Mouse (Mus musculus) kidney, adult 9 months (tissue): ENCODE measurements around the gene Npc2.

Experiments
- DNase-seq: peaks from one replicate; pipeline ENCODE4 v3.0.0; 2022

The Npc2 gene

DNA sequence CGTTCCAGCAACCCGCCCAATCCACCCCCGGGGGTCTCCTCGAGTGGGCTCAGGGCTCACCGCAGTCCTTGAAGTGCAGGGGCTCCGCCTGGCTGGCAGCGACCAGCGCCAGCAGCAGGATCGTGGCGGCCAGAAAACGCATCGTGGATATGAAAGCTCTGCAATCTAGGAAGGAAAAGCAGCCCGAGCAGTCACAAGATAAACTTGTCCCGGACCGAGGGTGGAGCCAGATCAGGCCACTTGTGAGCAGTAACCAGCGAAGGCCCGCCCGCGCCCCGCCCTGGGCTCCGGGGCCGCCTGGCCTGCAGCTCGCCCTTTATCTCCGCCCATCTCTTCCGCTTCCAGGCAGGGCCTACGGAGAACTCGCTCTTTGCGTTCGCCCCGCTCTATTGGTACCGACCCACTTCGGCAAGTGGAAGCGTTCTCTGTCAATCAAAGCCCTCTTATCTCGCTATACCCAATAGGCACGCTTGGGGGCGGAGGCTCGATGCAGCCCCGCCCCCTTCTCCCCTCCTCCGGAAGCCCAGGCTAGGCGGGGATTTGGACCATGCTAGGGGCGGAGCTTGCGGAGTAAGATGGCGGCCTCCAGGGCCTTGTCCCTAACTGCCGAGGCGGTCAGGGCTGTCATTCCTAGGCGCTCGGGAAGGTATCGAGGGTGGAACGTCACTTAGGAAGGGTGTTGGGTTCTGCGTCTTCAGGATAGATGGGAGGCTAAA is at the start of gene Npc2, which contains the start of gene Isca2:
Npc2 (minus strand) TSS at position 427 of the 716 bp plus-strand sequence.
Isca2 (plus strand) TSS at position 526 of the 716 bp plus-strand sequence.
- peak; percentile 99 for DNase-seq

DNA sequence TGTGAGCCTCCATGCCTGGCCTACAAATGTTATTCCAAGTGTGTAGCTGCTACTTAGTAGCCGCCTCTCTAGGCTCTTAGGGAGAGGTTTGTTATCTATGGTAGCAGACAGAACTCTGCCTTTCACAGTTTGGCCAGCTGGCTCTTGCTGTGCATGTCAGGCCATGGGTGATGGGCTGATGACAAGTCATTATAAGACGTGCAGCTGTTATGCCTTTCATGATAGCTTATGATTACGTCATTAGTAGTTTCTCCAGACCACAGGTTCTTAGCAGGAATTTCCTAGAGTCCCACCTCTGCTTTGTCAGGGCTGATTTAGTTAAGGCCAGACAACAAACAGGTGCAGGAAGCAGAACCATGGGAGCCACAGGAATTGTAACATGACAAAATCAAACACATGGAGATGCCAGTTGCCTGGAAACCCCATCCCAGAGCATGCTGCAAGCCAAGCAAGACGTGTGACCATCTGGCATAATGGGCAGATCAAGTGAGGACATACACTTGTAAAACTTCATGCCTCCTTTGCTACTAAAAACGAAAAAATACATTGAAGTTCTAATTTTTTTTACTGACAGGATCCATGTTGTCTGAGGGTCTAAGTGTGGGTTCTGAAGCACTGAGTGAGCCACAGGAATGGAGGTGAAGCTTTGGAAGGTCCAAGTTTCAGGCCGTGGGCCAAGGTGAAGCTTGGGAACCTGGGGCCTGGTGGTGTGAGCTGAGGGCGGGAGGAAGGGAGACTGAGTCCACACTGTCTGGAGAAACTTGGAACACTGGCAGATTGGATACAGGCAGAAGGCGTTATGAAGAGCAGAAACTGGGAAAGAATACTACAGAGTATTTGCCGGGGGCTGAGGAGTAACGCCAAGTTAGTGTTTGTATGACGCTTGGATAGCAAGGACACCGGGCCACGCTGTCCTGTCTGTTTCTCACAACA is 46.5 kb upstream of the Npc2 start:
- no peak for DNase-seq

DNA sequence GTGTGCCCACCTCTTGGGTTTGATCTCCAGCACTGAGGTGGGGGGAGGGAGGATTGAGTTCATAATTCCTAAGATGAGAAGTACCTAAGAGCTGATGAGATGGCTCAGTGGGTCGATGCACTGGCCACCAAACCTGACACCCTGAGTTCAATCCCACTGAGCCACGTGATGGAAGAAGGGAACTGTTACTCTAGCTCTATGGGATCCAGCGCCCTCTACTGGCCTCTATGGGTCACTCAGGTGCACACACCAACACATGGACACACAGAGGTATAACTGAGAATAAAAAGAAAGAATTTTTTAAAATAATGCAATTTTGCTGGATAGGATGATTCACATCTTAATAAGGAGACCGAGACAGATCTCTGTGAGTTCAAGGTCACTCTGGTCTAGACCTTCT is 45.5 kb upstream of the Npc2 start:
- DNase-seq, result no peak

DNA sequence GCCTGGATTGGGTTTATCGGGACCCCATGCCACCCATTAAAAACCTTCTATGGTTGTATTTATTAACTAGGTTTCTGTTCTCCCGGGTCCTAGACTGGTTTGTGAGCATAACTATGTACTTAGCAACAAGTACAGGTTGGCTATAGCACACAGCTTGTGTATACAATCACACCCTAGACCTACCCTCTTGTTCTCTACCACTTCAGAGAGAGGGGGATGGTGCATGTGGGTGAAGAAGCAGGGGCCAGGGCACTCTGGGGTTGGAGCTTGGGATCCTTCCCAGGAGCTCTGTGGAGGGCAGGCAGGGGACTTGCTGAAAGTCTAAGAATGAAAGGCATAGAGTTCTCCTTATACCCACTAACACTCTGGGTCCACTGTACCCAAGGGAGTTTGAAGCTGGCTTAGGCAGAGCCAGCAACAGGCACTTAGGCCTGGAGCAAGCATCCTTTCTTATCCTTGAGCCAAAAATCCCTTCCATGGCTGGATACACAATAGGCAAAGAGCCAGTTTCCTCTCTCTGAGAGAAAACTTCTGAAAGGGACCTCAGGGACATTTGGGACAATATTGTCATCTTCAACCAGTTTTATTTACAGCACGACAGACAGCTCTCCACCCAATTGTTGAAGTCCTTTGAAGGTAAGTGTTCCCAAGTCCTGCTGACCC is 41.8 kb upstream of the Npc2 start:
- DNase-seq, result no peak

- DNase-seq, result no peak
Measured at GRCm38 (mm10) chr12:84813773-84814172, 40.8 kb upstream of the Npc2 start.

DNA sequence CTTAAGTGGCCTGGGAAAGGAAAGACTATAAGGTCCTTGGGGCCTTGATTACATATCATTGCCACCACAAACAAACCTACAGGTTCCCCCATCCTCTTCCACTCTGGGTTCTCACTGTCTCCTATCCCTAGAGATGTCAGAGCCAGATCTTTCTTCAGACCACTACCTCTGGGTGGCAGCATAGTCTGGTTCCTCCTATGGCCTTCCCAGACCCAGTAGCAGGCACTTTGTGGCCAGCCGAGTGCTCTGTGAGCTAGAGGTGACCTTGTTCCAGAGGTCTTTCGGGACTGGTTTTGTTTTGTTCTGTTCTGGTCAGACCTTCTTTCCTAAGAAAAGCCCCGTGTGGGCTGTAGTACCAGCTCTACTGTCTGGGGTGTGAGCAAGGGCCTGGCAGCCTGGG is 39.1 kb upstream of the Npc2 start:
- DNase-seq, result peak; percentile 35

DNA sequence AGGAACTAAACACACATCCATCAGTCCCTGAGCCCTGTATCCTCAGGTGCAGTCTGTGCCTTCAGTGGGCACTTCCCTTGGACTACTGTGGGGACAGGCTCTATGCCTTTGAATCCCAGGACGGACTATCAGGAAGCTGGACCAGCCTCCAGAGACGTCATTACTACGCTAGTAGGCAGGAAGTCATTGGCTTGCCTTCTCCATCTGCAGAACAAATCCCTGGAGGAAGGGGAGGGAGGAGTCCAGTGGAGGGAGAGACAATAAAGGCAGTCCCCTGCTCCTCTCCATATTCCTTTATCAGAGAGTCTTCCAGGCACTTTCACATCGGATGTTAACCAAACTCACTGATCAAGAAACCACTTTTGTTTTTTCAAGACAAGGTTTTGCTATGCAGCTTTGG is 38.6 kb upstream of the Npc2 start:
- peak; percentile 17 for DNase-seq

GRCm38 (mm10) chr12:84810810-84811209 is 37.9 kb upstream of the Npc2 start:
- DNase-seq, result no peak

DNA sequence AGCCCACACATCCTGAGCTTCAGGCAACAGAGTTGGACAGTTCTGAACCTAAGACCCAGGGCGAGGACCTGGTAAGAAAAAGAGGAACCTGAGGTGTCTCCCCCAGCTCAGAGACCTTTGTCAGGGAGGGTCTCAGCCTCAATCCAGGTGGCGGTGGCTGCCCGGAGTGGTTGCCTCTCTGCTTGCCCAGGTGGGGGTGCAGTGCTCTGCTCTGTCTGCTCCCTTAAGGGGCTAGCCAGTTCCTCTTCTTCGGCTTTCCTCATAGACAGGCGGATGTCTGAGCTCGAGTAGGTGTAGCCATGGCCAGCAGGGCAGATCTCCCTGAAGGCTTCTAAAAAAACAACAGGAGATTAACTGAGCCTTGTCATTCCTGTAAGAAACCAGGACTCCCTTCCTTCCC is 36.1 kb upstream of the Npc2 start:
- DNase-seq, result no peak

GRCm38 (mm10) chr12:84807351-84807750 is 34.4 kb upstream of the Npc2 start:
- DNase-seq, result no peak

GRCm38 (mm10) chr12:84806726-84807125 is 33.8 kb upstream of the Npc2 start:
- no peak for DNase-seq

DNA sequence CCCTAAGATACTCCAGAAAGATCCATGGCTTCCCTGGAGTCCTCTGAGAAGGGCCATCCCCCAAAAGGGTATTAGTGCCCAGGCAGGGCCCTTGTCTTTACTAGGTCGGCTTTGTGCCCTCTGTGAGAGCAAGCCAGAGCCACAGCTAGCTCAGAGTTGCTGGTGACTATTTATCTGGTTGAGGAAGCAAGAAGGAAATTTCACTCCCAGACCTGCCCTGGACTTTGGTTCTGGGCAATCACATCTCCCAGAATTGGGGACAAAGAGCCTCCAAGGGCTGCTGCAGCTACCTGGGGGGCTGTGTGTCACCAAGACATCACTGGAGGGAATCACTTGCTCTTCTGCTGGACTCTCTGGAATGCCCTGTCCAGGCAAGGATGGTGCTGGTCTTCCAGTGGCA is 33.1 kb upstream of the Npc2 start:
- DNase-seq, result no peak

- DNase-seq, result peak; percentile 20
Measured at GRCm38 (mm10) chr12:84805228-84805842, 32.4 kb upstream of the Npc2 start.

- DNase-seq, result no peak
Measured at GRCm38 (mm10) chr12:84802625-84803024, 29.7 kb upstream of the Npc2 start.

DNA sequence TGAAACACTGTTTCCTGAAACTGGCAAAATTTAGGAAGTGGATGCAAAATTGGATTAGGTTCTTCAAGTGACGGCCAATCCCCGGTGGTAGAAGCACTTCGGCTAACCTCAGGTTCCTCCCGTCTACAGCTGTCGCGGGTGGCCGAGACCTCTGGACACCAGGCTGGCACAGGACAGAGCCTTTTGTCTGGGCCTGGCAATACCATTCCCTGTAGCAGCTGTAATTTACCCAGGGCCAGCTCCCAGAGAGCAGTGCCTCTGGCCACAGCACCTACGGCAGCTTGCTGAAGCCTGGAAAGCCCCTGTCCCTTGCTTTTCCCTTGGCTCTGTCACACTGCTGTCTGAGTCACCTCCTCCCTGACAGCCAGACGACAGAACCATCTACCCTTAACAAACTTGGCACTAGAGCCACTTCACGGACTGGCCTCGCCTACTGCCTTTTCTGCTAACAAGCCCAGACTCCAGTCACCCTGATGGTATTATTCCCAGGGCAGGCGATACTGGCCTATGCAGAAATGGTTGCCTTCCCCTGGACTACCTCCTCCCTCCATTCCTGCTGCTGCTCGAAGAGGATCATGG is 28.7 kb upstream of the Npc2 start:
- no peak for DNase-seq

GRCm38 (mm10) chr12:84800419-84800818 is 27.5 kb upstream of the Npc2 start:
- no peak for DNase-seq

GRCm38 (mm10) chr12:84799086-84799485 is 26.1 kb upstream of the Npc2 start:
- DNase-seq, result no peak

- DNase-seq, result no peak
Measured at GRCm38 (mm10) chr12:84794647-84795046, 21.7 kb upstream of the Npc2 start.

- no peak for DNase-seq
Measured at GRCm38 (mm10) chr12:84792629-84793028, 19.7 kb upstream of the Npc2 start.

DNA sequence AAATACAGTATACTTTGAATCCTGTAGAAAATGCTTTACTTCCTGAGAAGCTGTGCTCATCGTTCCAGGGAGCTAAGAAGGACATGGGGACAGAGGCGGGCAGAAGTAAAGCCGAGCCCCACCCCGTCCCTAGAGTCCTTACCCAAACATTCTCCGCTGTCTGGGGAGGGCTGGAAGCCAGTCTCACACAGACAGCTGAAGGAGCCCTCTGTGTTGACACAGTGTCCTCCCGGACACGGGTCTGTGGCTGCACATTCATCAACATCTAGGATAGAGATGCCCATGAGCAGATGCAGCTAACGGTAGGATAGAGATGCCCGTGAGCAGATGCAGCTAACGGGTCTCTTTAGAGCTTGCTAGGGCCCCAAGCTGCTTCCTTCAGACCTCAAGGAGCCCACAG is 17.9 kb upstream of the Npc2 start:
- no peak for DNase-seq

GRCm38 (mm10) chr12:84786091-84786490 is 13.1 kb upstream of the Npc2 start:
- DNase-seq, result no peak

GRCm38 (mm10) chr12:84784604-84785381 is 11.8 kb upstream of the Npc2 start:
- DNase-seq, result peak; percentile 88
